Mouse (Mus musculus) ES-Bruce4 (cell line): Measurements from ENCODE around the gene Akt1s1. TPM values are rescaled to one million over a fixed set of nuclear protein-coding genes. Genes with fewer than 3 reads are reported as not detected.

Source experiments
- H3K27ac ChIP-seq: 2 replicates; pipeline ENCODE4 v1.5.1; 2012; ENCODE audit warnings: low read length, inconsistent platforms; ENCODE audit not compliant: insufficient read depth
- H3K27me3 ChIP-seq: 2 replicates; pipeline ENCODE4 v1.6.1; 2012; ENCODE audit warnings: mild to moderate bottlenecking, low read length, inconsistent platforms; ENCODE audit not compliant: control insufficient read depth, poor library complexity, insufficient read depth, severe bottlenecking
- H3K36me3 ChIP-seq: 2 replicates; pipeline ENCODE4 v1.6.1; 2012; ENCODE audit warnings: inconsistent platforms, mild to moderate bottlenecking, low read length, moderate library complexity; ENCODE audit not compliant: control insufficient read depth, poor library complexity, insufficient read depth, severe bottlenecking
- H3K4me1 ChIP-seq: one replicate; pipeline ENCODE4 v1.8.1; 2011; ENCODE audit warnings: low read length; ENCODE audit not compliant: control insufficient read depth, insufficient read depth
- H3K4me3 ChIP-seq: 2 replicates; pipeline ENCODE4 v1.5.1; 2011; ENCODE audit warnings: low read depth, mild to moderate bottlenecking, low read length
- H3K9ac ChIP-seq: 2 replicates; pipeline ENCODE4 v1.6.1; 2012; ENCODE audit warnings: low read depth, mild to moderate bottlenecking, inconsistent platforms; ENCODE audit not compliant: poor library complexity, severe bottlenecking
- H3K9me3 ChIP-seq: replicated peaks from 2 replicates; pipeline ENCODE4 v1.6.1; 2012; ENCODE audit warnings: mild to moderate bottlenecking, low read length, inconsistent platforms; ENCODE audit not compliant: control insufficient read depth, poor library complexity, insufficient read depth, severe bottlenecking
- CTCF ChIP-seq: IDR thresholded peaks from one replicate; pipeline ENCODE4 v1.8.1; 2011; ENCODE audit warnings: low read depth, low read length
- EP300 ChIP-seq: IDR thresholded peaks from 2 replicates; pipeline ENCODE4 v1.6.1; 2011; ENCODE audit warnings: low read depth, low read length; ENCODE audit not compliant: insufficient read depth
- POLR2A ChIP-seq: IDR thresholded peaks from one replicate; pipeline ENCODE4 v1.8.1; 2011; ENCODE audit warnings: low read length; ENCODE audit not compliant: insufficient read depth
- polyA plus RNA-seq: library from polyadenylated mRNA; stranded (reverse); fragments of >200 nt; gene quantifications from 2 replicates; pipeline ENCODE4 v1.2.4, GENCODE M21; 2011; ENCODE audit warnings: low read depth; ENCODE audit not compliant: missing spikeins, insufficient read depth, insufficient read length

The Akt1s1 gene
- polyA plus RNA-seq, 1 experiment = 38.3 TPM

DNA sequence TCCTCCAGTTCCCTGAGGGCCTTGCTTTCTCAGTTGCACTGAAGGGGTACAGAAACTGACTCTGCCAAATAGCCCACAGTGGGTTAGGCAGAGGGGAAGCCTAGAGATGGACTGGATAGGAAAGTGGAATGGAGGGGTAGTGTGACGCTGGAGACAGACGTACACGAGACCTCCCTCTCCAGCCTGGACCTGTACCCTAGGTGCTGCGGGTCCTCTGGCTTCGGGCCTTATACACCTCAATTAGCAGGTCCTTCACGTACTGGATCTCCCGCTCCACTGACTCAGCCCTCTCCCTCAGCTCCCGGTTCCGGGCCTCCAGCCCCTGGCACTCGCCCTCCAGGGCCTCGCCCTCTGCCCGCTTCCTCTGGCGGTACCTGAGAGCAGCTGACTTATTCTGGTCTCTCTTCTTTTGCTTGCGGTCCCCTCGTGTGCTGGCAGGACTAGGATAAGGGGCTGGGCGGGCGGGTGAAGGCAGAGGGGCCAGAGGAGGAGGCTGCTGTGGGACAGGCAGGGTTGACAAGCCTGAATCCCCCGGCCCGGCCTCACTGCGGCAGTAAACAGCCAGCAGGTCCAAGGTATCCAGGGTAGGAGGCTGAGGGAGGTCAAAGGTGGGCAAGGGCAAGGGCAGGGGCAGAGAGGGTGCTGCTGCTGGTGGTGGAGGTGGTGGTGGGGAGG lies 36.0 kb upstream of the Akt1s1 start:
- Histone ChIP-seq H3K4me1 (no peaks in the 10 kb centered on the region), H3K4me3 (peak overlapping the region; percentile 20; the same call in 1 of the 2 replicates), H3K27ac (no peak overlapping the region), H3K9ac (0 out of 2 replicates have a peak overlapping the region, but pooled peaks have one; percentile 14), H3K27me3 (no peaks in the 10 kb centered on the region; the same call in 1 of the 2 replicates), H3K36me3 (peaks cover 5% of the 10 kb centered on the region), H3K9me3 (no peaks in the 10 kb centered on the region)
- no peak for TF ChIP-seq EP300
- TF ChIP-seq POLR2A = no peak
- TF ChIP-seq CTCF = no peak

DNA sequence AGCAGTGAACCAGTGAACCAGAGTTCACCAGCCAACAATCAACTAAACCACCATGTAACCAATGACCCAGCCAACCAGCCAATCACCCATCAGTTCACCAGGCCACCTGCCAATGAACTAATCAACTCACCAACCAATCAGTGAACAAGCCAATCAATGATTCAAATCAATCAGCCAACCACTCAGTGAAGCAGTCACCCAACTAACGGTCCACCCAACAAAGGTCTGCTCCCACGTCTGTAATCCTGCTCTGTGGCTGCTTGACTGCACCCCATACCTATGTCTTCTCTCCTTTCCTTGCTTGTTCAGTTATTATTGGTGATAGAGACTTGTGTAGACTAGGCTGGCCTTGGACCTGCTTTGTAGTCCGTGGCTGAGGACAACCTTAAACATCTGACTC lies 34.8 kb upstream of the Akt1s1 start:
- no peak overlapping the region for H3K9ac ChIP-seq
- H3K36me3 ChIP-seq = peaks cover 14% of the 10 kb centered on the region
- TF ChIP-seq EP300 = no peak
- TF ChIP-seq CTCF = no peak
- TF ChIP-seq POLR2A = no peak
- H3K9me3 ChIP-seq = no peaks in the 10 kb centered on the region
- H3K4me1 ChIP-seq = no peaks in the 10 kb centered on the region
- no peak overlapping the region for H3K4me3 ChIP-seq
- no peaks in the 10 kb centered on the region; the same call in 1 of the 2 replicates for H3K27me3 ChIP-seq
- H3K27ac ChIP-seq = no peak overlapping the region

DNA sequence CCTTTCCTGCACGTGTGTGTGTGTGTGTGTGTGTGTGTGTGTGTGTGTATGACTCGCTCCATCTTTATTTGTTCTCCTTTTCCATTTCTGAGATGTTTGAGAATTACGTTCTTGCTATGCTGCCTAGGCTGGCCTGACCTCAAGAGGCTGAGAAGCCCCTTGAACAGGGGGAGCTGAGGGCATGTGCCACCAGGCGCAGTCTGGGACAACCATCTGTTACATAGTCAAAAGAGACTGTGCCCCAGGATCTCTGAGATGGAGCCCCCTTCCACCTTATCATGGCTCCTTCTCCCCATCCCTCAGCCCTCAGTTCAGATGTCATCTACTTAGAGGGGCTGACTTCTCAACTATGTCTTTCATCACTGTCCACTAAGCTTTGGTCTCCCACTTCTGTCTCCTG lies 34.4 kb upstream of the Akt1s1 start:
- no peaks in the 10 kb centered on the region; the same call in 1 of the 2 replicates for H3K27me3 ChIP-seq
- no peak overlapping the region for H3K4me3 ChIP-seq
- peaks cover 14% of the 10 kb centered on the region for H3K36me3 ChIP-seq
- no peak overlapping the region for H3K27ac ChIP-seq
- 0 out of 2 replicates have a peak overlapping the region, but pooled peaks have one; percentile 99 for H3K9ac ChIP-seq
- no peaks in the 10 kb centered on the region for H3K9me3 ChIP-seq
- no peaks in the 10 kb centered on the region for H3K4me1 ChIP-seq
- TF ChIP-seq CTCF (no peak), POLR2A (no peak), EP300 (no peak)

DNA sequence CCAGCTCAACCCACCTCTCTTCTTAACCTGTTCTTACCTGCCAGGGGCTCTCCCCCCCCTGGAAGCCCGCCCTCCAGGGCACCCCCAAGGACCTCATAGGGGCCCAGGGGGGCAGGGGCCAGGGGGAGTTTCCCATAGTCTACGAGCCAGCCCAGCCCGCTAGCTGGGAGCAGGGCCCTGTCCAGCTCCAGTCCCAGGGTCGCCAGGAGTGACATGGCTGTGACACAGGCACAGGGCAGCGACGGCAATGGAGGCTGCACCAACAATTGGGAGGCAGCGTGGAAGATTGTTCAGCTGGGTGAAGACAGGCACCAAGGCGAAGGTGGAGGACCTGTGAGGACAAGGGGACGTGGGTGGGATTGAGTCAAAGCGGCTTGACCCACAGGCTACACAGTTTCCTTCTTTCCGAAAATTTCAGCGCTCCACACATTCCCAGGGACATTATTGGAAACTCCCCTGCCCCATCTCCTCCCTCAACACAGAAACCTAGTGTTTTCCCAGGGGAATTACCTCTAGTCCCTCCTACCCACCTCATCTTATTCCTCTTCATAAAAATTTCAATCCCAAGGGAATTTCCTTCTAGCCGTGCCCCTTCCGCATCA lies 33.7 kb upstream of the Akt1s1 start:
- Histone ChIP-seq H3K4me1 (peaks cover 2% of the 10 kb centered on the region), H3K27ac (no peak overlapping the region), H3K9ac (peak overlapping the region; percentile 99), H3K36me3 (peaks cover 19% of the 10 kb centered on the region), H3K9me3 (no peaks in the 10 kb centered on the region), H3K27me3 (no peaks in the 10 kb centered on the region; the same call in 1 of the 2 replicates), H3K4me3 (peak overlapping the region; percentile 43)
- TF ChIP-seq EP300 = no peak
- no peak for TF ChIP-seq CTCF
- TF ChIP-seq POLR2A = no peak

DNA sequence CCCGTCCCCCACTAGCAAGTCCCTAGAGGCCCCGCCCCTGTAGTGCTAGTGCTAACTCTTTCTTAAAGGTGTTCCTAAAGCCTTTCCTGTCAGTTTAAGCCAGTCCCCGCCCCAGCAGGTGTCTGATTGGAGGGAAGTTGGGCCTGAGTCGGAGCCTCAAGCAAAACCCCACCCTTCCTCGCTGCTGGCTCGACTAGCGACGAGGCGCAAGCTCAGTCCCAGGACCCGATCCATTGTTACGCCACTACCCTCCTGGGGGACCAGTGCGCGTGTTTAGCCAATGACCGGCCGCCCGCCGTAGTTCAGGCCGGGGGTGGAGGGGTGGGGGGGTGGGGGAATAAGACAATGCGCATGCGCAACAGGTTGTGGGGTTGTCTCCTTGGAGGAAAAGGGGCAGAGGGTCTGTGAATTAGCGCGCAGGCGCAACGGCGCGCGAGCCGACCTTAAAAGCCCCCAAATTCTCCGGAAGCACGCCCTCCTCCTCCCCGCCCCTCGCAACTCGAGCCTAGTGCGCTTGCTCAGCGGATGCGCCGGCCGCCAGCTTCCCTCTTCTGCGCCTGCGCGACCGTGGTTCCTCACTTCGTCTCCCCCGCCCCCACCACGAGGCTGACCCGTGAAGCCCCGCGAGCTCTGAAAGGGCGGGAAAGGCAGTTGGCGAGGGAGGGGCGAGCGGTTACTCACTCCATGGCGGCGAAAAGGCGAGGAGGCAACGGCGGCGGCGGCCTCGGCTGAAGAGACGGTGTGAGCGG lies 32.9 kb upstream of the Akt1s1 start, which contains the start of the genes Nup62 and Il4i1:
Gene Nup62, plus strand, starts transcription at position 368 of the 749 bp plus-strand sequence.
Gene Il4i1, plus strand, starts transcription at position 667 of the 749 bp plus-strand sequence.
- no peak for TF ChIP-seq CTCF
- peak; percentile 75; the same call in 1 of the 2 replicates for TF ChIP-seq EP300
- peak; percentile 32 for TF ChIP-seq POLR2A
- Histone ChIP-seq H3K4me3 (peak within 1 kb of the TSS; percentile 98), H3K4me1 (peaks cover 4% of the 10 kb centered on the region), H3K27ac (peak within 1 kb of the TSS; percentile 83), H3K9me3 (no peaks in the 10 kb centered on the region), H3K9ac (peak within 1 kb of the TSS; percentile 99), H3K36me3 (peaks cover 27% of the 10 kb centered on the region), H3K27me3 (no peaks in the 10 kb centered on the region; the same call in 1 of the 2 replicates)
